Mouse (Mus musculus) naive thymus-derived CD4-positive, alpha-beta T cell, adult 5 months (primary cell): ENCODE results near the gene Defb33. TPM values are rescaled to one million over a fixed set of nuclear protein-coding genes. Genes with fewer than 3 reads are reported as not detected.

Experiments
- polyA plus RNA-seq: library from polyadenylated mRNA; unstranded; fragments of 100-300 nt; shearing (Covaris generic); gene quantifications from one replicate; pipeline ENCODE4 v1.2.1, GENCODE M21; 2017

Gene Defb33
- not detected for polyA plus RNA-seq

GRCm38 (mm10) chr8:20892369-20892768, at the start of gene Defb33:
Gene Defb33 (plus strand): TSS chr8:20892669.

GRCm38 (mm10) chr8:20902527-20902926, 10.1 kb downstream of the Defb33 start, which contains the start of gene Gm15056:
Gene Gm15056 (minus strand): TSS chr8:20902627.

DNA sequence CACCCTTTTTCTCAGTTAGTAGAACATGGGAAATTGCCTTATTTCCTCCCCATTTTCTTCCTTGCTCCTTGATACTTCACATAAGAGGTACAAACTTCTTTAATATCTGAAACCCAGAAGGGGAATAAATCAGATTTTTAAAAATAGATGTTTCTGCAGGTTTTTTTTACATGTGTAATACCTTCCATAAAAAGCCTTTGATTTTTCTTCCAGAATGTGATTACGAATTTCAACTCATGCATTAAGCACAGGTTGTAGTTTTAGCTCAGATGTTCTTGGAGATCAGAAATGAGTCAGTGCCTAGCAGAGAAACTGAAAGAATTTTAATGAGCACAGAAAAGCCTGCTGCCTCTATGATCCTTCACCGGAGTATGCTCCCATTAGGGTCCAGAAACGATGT, 29.5 kb downstream of the Defb33 start, which contains the start of gene Gm6040:
Gene Gm6040, minus strand, starts transcription at position 101 of the 400 bp plus-strand sequence.

GRCm38 (mm10) chr8:20944610-20945009, 52.1 kb downstream of the Defb33 start, which contains the start of gene AY761185:
Gene AY761185 (minus strand): TSS chr8:20944710.

Other genes starting within 250 kb of the Defb33 start
- gene Gm15056, start 10.0 kb downstream of the Defb33 start, polyA plus RNA-seq, result not detected
- gene Gm6040, start 29.4 kb downstream of the Defb33 start, polyA plus RNA-seq, result not detected
- gene AY761185, start 52.0 kb downstream of the Defb33 start, polyA plus RNA-seq, result not detected
- gene Defa21, start 132.9 kb downstream of the Defb33 start, polyA plus RNA-seq, result not detected
- gene Defa23, start 162.4 kb downstream of the Defb33 start, polyA plus RNA-seq, result not detected
- gene Defa35, start 172.4 kb downstream of the Defb33 start, polyA plus RNA-seq, result not detected
- gene Defa25, start 191.8 kb downstream of the Defb33 start, polyA plus RNA-seq, result not detected
- not detected for gene Gm14851, start 203.4 kb downstream of the Defb33 start, polyA plus RNA-seq
- not detected for gene Defa30, start 242.0 kb downstream of the Defb33 start, polyA plus RNA-seq